Mouse (Mus musculus) embryonic fibroblast, embryonic 13.5 days (primary cell): ENCODE measurements around the gene Aff4.

Source experiments
- CTCF ChIP-seq: IDR thresholded peaks from 2 replicates; pipeline ENCODE4 v1.5.1; 2011; ENCODE audit warnings: mild to moderate bottlenecking, control low read depth, low read length, moderate library complexity, borderline replicate concordance; ENCODE audit not compliant: insufficient read depth
- POLR2A ChIP-seq: IDR thresholded peaks from 2 replicates; pipeline ENCODE4 v1.6.1; 2011; ENCODE audit warnings: low read depth, mild to moderate bottlenecking, control low read depth, low read length, moderate library complexity

DNA sequence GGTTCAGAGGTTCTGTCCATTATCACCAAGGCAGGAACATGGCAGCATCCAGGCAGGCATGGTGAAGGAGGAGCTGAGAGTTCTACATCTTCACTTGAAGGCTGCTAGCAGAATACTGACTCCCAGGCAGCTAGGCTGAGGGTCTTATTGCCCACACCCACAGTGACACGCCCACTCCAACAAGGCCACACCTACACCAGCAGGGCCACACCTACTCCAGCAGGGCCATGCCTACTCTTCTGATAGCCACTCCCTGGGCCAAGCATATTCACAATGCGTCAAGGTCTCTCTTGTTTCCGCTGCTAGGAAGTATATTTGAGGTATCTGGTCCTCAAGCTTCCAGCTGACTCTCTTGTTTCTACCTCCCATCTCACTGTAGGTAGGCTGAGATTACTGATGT lies 108.4 kb downstream of the Aff4 start:
- TF ChIP-seq CTCF: no peak
- no peak for TF ChIP-seq POLR2A
